Mouse (Mus musculus): ENCODE measurements around the gene Tgoln1. TPM values are rescaled to one million over a fixed set of nuclear protein-coding genes. Genes with fewer than 3 reads are reported as not detected.

The Tgoln1 gene
- total and polyA plus RNA-seq, 2 experiments from 2014 or later = 34.2 to 39.2 TPM

GRCm38 (mm10) chr6:72568736-72569135 is 48.1 kb downstream of the Tgoln1 start:
- no peak overlapping the region for H3K4me3 ChIP-seq (ENCODE audit: low read depth, low read length)
- H3K36me3 ChIP-seq (ENCODE audit: insufficient read depth, low read length) = peaks cover 6% of the 10 kb centered on the region
- ATAC-seq (ENCODE audit: low FRiP score) (no peak), DNase-seq (ENCODE audit: low spot score) (no peak)
- H3K27ac ChIP-seq (ENCODE audit: low read depth, low read length) = no peak overlapping the region
- WGBS = 91% methylated on average over 10 of the region's 10 CpGs
- no peaks in the 10 kb centered on the region for H3K9me3 ChIP-seq (ENCODE audit: low read length)
- H3K4me2 ChIP-seq (ENCODE audit: low read depth, low read length, poor library complexity, severe bottlenecking) = no peak overlapping the region
- TF ChIP-seq CTCF (IDR thresholded peaks at IDR 0.05) = no peak
- no peak overlapping the region for H3K9ac ChIP-seq (replicated peaks; ENCODE audit: low read length, poor library complexity, severe bottlenecking)
- H3K27me3 ChIP-seq (ENCODE audit: insufficient read depth, low read length) = no peaks in the 10 kb centered on the region
- H3K4me1 ChIP-seq (ENCODE audit: insufficient read depth, low read length) = no peaks in the 10 kb centered on the region

- H3K4me3 ChIP-seq (ENCODE audit: low read depth, low read length) = no peak overlapping the region
- H3K9me3 ChIP-seq (ENCODE audit: low read length) = no peaks in the 10 kb centered on the region
- H3K4me2 ChIP-seq (ENCODE audit: low read depth, low read length, poor library complexity, severe bottlenecking) = no peak overlapping the region
- H3K27ac ChIP-seq (ENCODE audit: low read depth, low read length) = no peak overlapping the region
- 89% methylated on average over 5 of the region's 5 CpGs for WGBS
- no peak for ATAC-seq (ENCODE audit: low FRiP score)
- no peaks in the 10 kb centered on the region for H3K27me3 ChIP-seq (ENCODE audit: insufficient read depth, low read length)
- no peak overlapping the region for H3K9ac ChIP-seq (replicated peaks; ENCODE audit: low read length, poor library complexity, severe bottlenecking)
- no peak for DNase-seq (ENCODE audit: low spot score)
- TF ChIP-seq CTCF (IDR thresholded peaks at IDR 0.05) = no peak
- H3K4me1 ChIP-seq (ENCODE audit: insufficient read depth, low read length) = no peaks in the 10 kb centered on the region
- peaks cover 6% of the 10 kb centered on the region; the same call in 1 of the 2 replicates for H3K36me3 ChIP-seq (ENCODE audit: insufficient read depth, low read length)
Measured at GRCm38 (mm10) chr6:72567508-72567907, 49.3 kb downstream of the Tgoln1 start.

GRCm38 (mm10) chr6:72566044-72566443 is 50.8 kb downstream of the Tgoln1 start:
- H3K9ac ChIP-seq (replicated peaks; ENCODE audit: low read length, poor library complexity, severe bottlenecking) = 0 out of 2 replicates have a peak overlapping the region, but pooled peaks have one; percentile 8

GRCm38 (mm10) chr6:72565506-72565905 is 51.3 kb downstream of the Tgoln1 start:
- Histone ChIP-seq H3K9ac (replicated peaks; ENCODE audit: low read length, poor library complexity, severe bottlenecking) (no peak overlapping the region), H3K36me3 (ENCODE audit: insufficient read depth, low read length) (peaks cover 6% of the 10 kb centered on the region; the same call in 1 of the 2 replicates), H3K4me2 (ENCODE audit: low read depth, low read length, poor library complexity, severe bottlenecking) (no peak overlapping the region), H3K27me3 (ENCODE audit: insufficient read depth, low read length) (no peaks in the 10 kb centered on the region), H3K4me1 (ENCODE audit: insufficient read depth, low read length) (no peaks in the 10 kb centered on the region), H3K4me3 (ENCODE audit: low read depth, low read length) (no peak overlapping the region), H3K27ac (ENCODE audit: low read depth, low read length) (peak overlapping the region; percentile 33), H3K9me3 (ENCODE audit: low read length) (no peaks in the 10 kb centered on the region)
- DNase-seq (ENCODE audit: low spot score) (no peak), ATAC-seq (ENCODE audit: low FRiP score) (peak; percentile 38)
- 75% methylated on average over 7 of the region's 7 CpGs for WGBS
- TF ChIP-seq CTCF (IDR thresholded peaks at IDR 0.05) = no peak

More at GRCm38 (mm10) chr6:72566044-72566443, 50.8 kb downstream of the Tgoln1 start:
- no peaks in the 10 kb centered on the region for H3K9me3 ChIP-seq (ENCODE audit: low read length)
- peaks cover 6% of the 10 kb centered on the region; the same call in 1 of the 2 replicates for H3K36me3 ChIP-seq (ENCODE audit: insufficient read depth, low read length)
- ATAC-seq (ENCODE audit: low FRiP score) = peak; percentile 86
- TF ChIP-seq CTCF (IDR thresholded peaks at IDR 0.05) = peak; percentile 96
- no peaks in the 10 kb centered on the region for H3K4me1 ChIP-seq (ENCODE audit: insufficient read depth, low read length)
- H3K4me3 ChIP-seq (ENCODE audit: low read depth, low read length) = no peak overlapping the region
- DNase-seq (ENCODE audit: low spot score) = peak; percentile 92
- WGBS = 3% methylated on average over 4 of the region's 4 CpGs
- H3K27me3 ChIP-seq (ENCODE audit: insufficient read depth, low read length) = no peaks in the 10 kb centered on the region
- H3K4me2 ChIP-seq (ENCODE audit: low read depth, low read length, poor library complexity, severe bottlenecking) = no peak overlapping the region
- peak overlapping the region; percentile 33 for H3K27ac ChIP-seq (ENCODE audit: low read depth, low read length)

- Histone ChIP-seq H3K4me2 (ENCODE audit: low read depth, low read length, poor library complexity, severe bottlenecking) (no peak overlapping the region), H3K4me3 (ENCODE audit: low read depth, low read length) (no peak overlapping the region), H3K9ac (replicated peaks; ENCODE audit: low read length, poor library complexity, severe bottlenecking) (no peak overlapping the region), H3K4me1 (ENCODE audit: insufficient read depth, low read length) (no peaks in the 10 kb centered on the region), H3K9me3 (ENCODE audit: low read length) (no peaks in the 10 kb centered on the region), H3K27me3 (ENCODE audit: insufficient read depth, low read length) (no peaks in the 10 kb centered on the region), H3K27ac (ENCODE audit: low read depth, low read length) (no peak overlapping the region), H3K36me3 (ENCODE audit: insufficient read depth, low read length) (no peaks in the 10 kb centered on the region)
- 73% methylated on average over 5 of the region's 5 CpGs for WGBS
- DNase-seq (ENCODE audit: low spot score) = no peak
- no peak for ATAC-seq (ENCODE audit: low FRiP score)
- TF ChIP-seq CTCF (IDR thresholded peaks at IDR 0.05) = no peak
Measured at GRCm38 (mm10) chr6:72562894-72563293, 53.9 kb downstream of the Tgoln1 start.

- 45% methylated on average over 6 of the region's 6 CpGs for WGBS
- ATAC-seq (ENCODE audit: low FRiP score) (no peak), DNase-seq (ENCODE audit: low spot score) (no peak)
- H3K4me3 ChIP-seq (ENCODE audit: low read depth, low read length) = no peak overlapping the region
- no peak overlapping the region for H3K4me2 ChIP-seq (ENCODE audit: low read depth, low read length, poor library complexity, severe bottlenecking)
- H3K36me3 ChIP-seq (ENCODE audit: insufficient read depth, low read length) = no peaks in the 10 kb centered on the region
- H3K27ac ChIP-seq (ENCODE audit: low read depth, low read length) = no peak overlapping the region
- no peaks in the 10 kb centered on the region for H3K9me3 ChIP-seq (ENCODE audit: low read length)
- no peak overlapping the region for H3K9ac ChIP-seq (replicated peaks; ENCODE audit: low read length, poor library complexity, severe bottlenecking)
- TF ChIP-seq CTCF (IDR thresholded peaks at IDR 0.05) = no peak
- H3K27me3 ChIP-seq (ENCODE audit: insufficient read depth, low read length) = no peaks in the 10 kb centered on the region
- no peaks in the 10 kb centered on the region for H3K4me1 ChIP-seq (ENCODE audit: insufficient read depth, low read length)
Measured at GRCm38 (mm10) chr6:72562486-72562885, 54.3 kb downstream of the Tgoln1 start.
